Mouse (Mus musculus): ENCODE results near the gene Rnase11. TPM values are rescaled to one million over a fixed set of nuclear protein-coding genes. Genes with fewer than 3 reads are reported as not detected.

The Rnase11 gene
- not detected for polyA plus RNA-seq (2014; fragmentation: Illumina TruSeq; extraction: RNeasy Lipid Tissue Mini Kit (QIAGEN cat#74804); ENCODE audit: insufficient read depth, low read depth, low replicate concordance)

DNA sequence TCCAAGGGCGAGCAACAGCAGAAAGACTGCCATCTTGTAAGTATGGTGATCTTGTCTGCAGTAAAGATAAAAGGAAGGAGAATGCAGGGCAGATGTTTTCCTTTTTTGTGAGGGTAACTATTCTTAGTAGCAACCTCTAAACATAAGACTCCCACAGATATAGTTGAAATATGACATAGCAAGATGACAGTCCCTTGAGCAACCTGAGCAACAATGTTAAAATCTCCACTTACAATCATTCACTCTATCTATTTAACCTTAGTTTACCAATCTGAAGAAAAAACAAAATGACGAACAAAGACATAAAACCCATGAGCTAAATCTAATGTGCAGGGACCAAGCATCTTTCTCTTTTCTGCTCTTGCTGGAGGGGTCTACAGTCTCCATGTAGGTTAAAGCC is at the start of gene Rnase11:
Rnase11 (minus strand) TSS at position 101 of the 400 bp plus-strand sequence.

DNA sequence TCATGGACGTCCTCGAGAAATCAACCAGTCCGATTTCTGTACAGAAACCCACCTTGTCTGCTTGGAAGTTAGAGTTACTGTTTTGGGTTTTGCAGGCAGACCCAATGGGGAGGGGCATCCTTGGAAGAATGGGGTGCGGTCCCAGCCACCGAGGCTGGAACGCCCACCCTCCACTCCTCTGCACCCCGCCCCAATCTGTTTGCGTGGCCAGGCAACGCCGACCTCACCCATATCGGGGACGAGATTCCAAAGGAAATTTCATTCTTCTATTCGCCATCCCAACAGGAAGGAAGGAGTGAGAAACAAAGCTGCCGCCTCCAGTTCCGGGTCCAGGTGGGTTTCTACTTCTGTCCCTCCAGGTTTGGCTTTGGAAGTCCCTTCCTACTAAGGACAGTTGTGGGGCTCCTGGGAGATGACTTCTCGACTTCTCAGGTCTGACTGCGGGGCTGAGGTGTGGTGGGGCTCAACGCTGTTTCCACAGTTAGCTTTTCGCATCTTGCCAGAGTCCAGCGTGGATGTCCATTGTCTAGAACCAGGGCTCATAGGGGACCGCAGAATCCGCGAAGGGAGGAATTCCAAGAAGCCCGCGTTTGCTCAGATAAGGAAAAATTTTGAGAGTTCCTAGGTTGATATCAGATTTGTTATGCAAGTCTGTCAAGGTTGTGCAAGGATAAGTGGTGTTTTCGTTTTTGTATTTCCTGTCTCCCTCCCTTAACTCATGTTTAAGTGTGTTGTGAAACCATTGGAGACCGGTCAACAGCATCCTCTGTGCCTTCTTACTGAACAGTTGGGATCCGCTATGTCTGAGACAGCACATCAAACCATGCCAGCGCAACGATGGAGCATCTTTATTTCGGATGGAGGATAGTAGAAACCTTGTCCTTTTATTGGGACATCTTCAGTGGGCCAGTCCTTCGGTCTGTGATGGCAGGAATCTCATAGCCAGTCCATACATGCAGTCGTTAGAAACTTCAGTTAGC is 41.2 kb upstream of the Rnase11 start, which contains the start of the genes Rnase4 and Ang:
Rnase4 (plus strand) TSS at position 157 of the 980 bp plus-strand sequence.
Ang (plus strand) TSS at position 230 of the 980 bp plus-strand sequence.

DNA sequence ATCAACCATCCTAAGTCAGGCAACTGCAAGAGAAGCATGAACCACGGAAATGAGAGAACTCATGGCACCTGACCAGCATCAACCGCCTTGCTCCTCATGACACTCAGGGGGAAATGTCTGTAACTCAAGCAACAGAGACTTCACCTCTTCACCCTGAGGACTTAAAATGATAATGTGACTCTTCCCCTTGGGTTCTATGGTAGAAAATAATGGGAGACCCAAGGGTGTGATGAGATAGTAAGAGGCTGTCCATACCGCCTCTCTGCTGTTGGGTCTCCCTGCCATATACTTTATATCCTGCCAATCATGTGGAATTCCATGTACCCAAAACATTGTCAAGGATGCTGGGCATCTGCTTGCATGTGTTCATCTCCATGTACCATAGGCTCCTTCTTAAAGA is 24.4 kb upstream of the Rnase11 start, which contains the start of gene Olfr750:
Olfr750 (minus strand) TSS at position 101 of the 400 bp plus-strand sequence.

DNA sequence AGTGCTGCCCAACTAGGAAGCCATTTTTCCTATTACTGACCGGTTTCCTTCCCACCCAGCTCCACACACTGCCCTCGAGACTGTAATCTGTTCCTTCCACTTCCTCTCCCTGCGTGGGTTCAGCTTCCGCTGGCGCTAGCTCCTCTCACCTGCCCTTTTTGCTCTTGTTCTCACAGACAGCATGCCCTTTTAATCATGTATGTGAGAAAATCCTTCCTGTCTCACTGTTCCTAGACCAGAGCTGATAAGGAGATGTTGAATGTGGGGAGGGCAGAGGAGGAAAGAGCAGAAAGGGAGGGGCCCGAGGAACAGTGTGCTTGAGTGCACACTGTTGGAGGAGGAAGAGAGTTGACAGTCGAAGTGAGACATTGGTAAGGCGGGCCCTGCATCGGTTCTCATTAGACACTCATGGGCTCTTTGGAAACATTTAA is 7.5 kb upstream of the Rnase11 start, which contains the start of gene Rnase12:
Rnase12 (minus strand) TSS at position 261 of the 431 bp plus-strand sequence.

DNA sequence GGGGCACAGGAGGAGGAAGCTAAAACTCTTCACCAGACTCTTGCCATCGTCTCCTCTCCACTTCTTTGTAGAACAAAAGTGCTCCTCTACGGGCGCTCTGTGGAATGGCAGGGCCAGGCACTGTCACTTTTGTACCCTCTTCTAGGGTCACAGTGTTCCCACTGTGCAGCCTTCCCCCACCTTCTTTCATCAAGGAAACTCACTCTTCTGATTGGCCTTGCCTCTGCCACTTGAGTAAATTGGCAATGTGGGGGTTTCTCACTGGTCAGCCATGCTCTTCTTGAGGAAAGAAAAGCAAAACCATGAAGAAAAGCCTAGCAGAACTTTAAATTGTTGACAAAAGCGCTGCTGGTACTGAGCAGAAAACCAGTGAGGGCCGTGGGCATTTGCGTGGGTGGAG is 8.2 kb downstream of the Rnase11 start, which contains the start of gene Rnase9:
Rnase9 (minus strand) TSS at position 101 of the 400 bp plus-strand sequence.

DNA sequence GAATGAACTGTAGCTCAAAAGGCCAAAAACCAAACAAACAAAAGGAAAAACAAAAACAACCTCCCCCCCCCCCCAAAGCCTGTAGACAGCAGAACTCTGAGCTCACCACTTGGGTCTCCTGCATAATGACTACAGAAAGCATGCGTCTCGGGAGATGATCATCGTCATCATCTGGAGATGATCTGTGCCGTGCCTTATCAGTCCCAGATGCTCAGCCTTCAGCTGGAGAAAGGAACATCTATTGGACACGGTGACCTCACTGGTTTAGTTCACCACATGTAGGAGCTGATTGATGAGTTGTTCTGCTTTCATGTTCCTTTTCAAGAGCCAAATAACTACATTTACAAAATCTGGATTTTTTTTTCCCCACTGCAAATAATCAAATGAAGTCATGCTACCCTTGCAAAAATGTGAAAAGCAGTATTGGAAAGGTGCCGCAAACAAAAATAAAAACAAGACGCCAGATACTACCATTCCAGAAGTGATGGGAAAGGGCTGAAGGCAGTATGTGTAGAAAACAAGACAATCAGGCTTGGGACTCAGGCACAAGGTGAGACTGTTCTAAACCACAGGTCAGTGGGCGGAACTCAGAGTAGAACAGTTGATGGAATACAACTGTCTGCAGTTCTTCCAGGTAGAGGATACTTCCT is 42.7 kb downstream of the Rnase11 start, which contains the start of gene Rnase10:
Rnase10 (plus strand) TSS at position 600 of the 650 bp plus-strand sequence.

Other genes starting within 250 kb of the Rnase11 start
- gene Ccnb1ip1, start 242.4 kb downstream of the Rnase11 start, polyA plus RNA-seq (2014; fragmentation: Illumina TruSeq; extraction: RNeasy Lipid Tissue Mini Kit (QIAGEN cat#74804); ENCODE audit: insufficient read depth, low read depth, low replicate concordance) = not detected
- gene Parp2, start 242.3 kb downstream of the Rnase11 start, polyA plus RNA-seq (2014; fragmentation: Illumina TruSeq; extraction: RNeasy Lipid Tissue Mini Kit (QIAGEN cat#74804); ENCODE audit: insufficient read depth, low read depth, low replicate concordance) = 18.8 TPM
- gene Tep1, start 179.6 kb downstream of the Rnase11 start, polyA plus RNA-seq (2014; fragmentation: Illumina TruSeq; extraction: RNeasy Lipid Tissue Mini Kit (QIAGEN cat#74804); ENCODE audit: insufficient read depth, low read depth, low replicate concordance) = 24.0 TPM
- 0.58 TPM for gene Klhl33, start 152.7 kb downstream of the Rnase11 start, polyA plus RNA-seq (2014; fragmentation: Illumina TruSeq; extraction: RNeasy Lipid Tissue Mini Kit (QIAGEN cat#74804); ENCODE audit: insufficient read depth, low read depth, low replicate concordance)
- gene Osgep, start 125.3 kb downstream of the Rnase11 start, polyA plus RNA-seq (2014; fragmentation: Illumina TruSeq; extraction: RNeasy Lipid Tissue Mini Kit (QIAGEN cat#74804); ENCODE audit: insufficient read depth, low read depth, low replicate concordance) = 62.6 TPM
- gene Apex1, start 125.2 kb downstream of the Rnase11 start, polyA plus RNA-seq (2014; fragmentation: Illumina TruSeq; extraction: RNeasy Lipid Tissue Mini Kit (QIAGEN cat#74804); ENCODE audit: insufficient read depth, low read depth, low replicate concordance) = 29.3 TPM
- 40.5 TPM for gene Pip4p1, start 119.3 kb downstream of the Rnase11 start, polyA plus RNA-seq (2014; fragmentation: Illumina TruSeq; extraction: RNeasy Lipid Tissue Mini Kit (QIAGEN cat#74804); ENCODE audit: insufficient read depth, low read depth, low replicate concordance)
- 75.4 TPM for gene Pnp, start 119.1 kb downstream of the Rnase11 start, polyA plus RNA-seq (2014; fragmentation: Illumina TruSeq; extraction: RNeasy Lipid Tissue Mini Kit (QIAGEN cat#74804); ENCODE audit: insufficient read depth, low read depth, low replicate concordance)
- gene Gm49342, start 105.6 kb downstream of the Rnase11 start, polyA plus RNA-seq (2014; fragmentation: Illumina TruSeq; extraction: RNeasy Lipid Tissue Mini Kit (QIAGEN cat#74804); ENCODE audit: insufficient read depth, low read depth, low replicate concordance) = 28.1 TPM
- gene Pnp2, start 94.2 kb downstream of the Rnase11 start, polyA plus RNA-seq (2014; fragmentation: Illumina TruSeq; extraction: RNeasy Lipid Tissue Mini Kit (QIAGEN cat#74804); ENCODE audit: insufficient read depth, low read depth, low replicate concordance) = 1.7 TPM
- not detected for gene Rnase10, start 42.4 kb downstream of the Rnase11 start, polyA plus RNA-seq (2014; fragmentation: Illumina TruSeq; extraction: RNeasy Lipid Tissue Mini Kit (QIAGEN cat#74804); ENCODE audit: insufficient read depth, low read depth, low replicate concordance)
- gene Rnase9, start 8.3 kb downstream of the Rnase11 start, polyA plus RNA-seq (2014; fragmentation: Illumina TruSeq; extraction: RNeasy Lipid Tissue Mini Kit (QIAGEN cat#74804); ENCODE audit: insufficient read depth, low read depth, low replicate concordance) = not detected
- gene Rnase12, start 7.5 kb upstream of the Rnase11 start, polyA plus RNA-seq (2014; fragmentation: Illumina TruSeq; extraction: RNeasy Lipid Tissue Mini Kit (QIAGEN cat#74804); ENCODE audit: insufficient read depth, low read depth, low replicate concordance) = not detected
- gene Olfr750, start 24.3 kb upstream of the Rnase11 start, polyA plus RNA-seq (2014; fragmentation: Illumina TruSeq; extraction: RNeasy Lipid Tissue Mini Kit (QIAGEN cat#74804); ENCODE audit: insufficient read depth, low read depth, low replicate concordance) = 1.1 TPM
- gene Rnase4, start 40.9 kb upstream of the Rnase11 start, polyA plus RNA-seq (2014; fragmentation: Illumina TruSeq; extraction: RNeasy Lipid Tissue Mini Kit (QIAGEN cat#74804); ENCODE audit: insufficient read depth, low read depth, low replicate concordance) = 581 TPM
- gene Ang, start 41.0 kb upstream of the Rnase11 start, polyA plus RNA-seq (2014; fragmentation: Illumina TruSeq; extraction: RNeasy Lipid Tissue Mini Kit (QIAGEN cat#74804); ENCODE audit: insufficient read depth, low read depth, low replicate concordance) = 75.0 TPM
- gene Eddm3b, start 64.3 kb upstream of the Rnase11 start, polyA plus RNA-seq (2014; fragmentation: Illumina TruSeq; extraction: RNeasy Lipid Tissue Mini Kit (QIAGEN cat#74804); ENCODE audit: insufficient read depth, low read depth, low replicate concordance) = not detected
- gene Rnase6, start 73.7 kb upstream of the Rnase11 start, polyA plus RNA-seq (2014; fragmentation: Illumina TruSeq; extraction: RNeasy Lipid Tissue Mini Kit (QIAGEN cat#74804); ENCODE audit: insufficient read depth, low read depth, low replicate concordance) = 18.2 TPM
- gene Rnase1, start 96.6 kb upstream of the Rnase11 start, polyA plus RNA-seq (2014; fragmentation: Illumina TruSeq; extraction: RNeasy Lipid Tissue Mini Kit (QIAGEN cat#74804); ENCODE audit: insufficient read depth, low read depth, low replicate concordance) = not detected
- gene Rnase2b, start 112.1 kb upstream of the Rnase11 start, polyA plus RNA-seq (2014; fragmentation: Illumina TruSeq; extraction: RNeasy Lipid Tissue Mini Kit (QIAGEN cat#74804); ENCODE audit: insufficient read depth, low read depth, low replicate concordance) = not detected
- not detected for gene Ang2, start 149.0 kb upstream of the Rnase11 start, polyA plus RNA-seq (2014; fragmentation: Illumina TruSeq; extraction: RNeasy Lipid Tissue Mini Kit (QIAGEN cat#74804); ENCODE audit: insufficient read depth, low read depth, low replicate concordance)
- not detected for gene Ear14, start 153.2 kb upstream of the Rnase11 start, polyA plus RNA-seq (2014; fragmentation: Illumina TruSeq; extraction: RNeasy Lipid Tissue Mini Kit (QIAGEN cat#74804); ENCODE audit: insufficient read depth, low read depth, low replicate concordance)
- gene Rnase2a, start 205.9 kb upstream of the Rnase11 start, polyA plus RNA-seq (2014; fragmentation: Illumina TruSeq; extraction: RNeasy Lipid Tissue Mini Kit (QIAGEN cat#74804); ENCODE audit: insufficient read depth, low read depth, low replicate concordance) = not detected